Mouse (Mus musculus) NIH3T3 (cell line): ENCODE results near the gene Exoc6b.

Experiments used
- DNase-seq: peaks from one replicate; pipeline ENCODE4 v3.0.0-alpha.2; 2012; ENCODE audit warnings: low read depth

Exoc6b gene

DNA sequence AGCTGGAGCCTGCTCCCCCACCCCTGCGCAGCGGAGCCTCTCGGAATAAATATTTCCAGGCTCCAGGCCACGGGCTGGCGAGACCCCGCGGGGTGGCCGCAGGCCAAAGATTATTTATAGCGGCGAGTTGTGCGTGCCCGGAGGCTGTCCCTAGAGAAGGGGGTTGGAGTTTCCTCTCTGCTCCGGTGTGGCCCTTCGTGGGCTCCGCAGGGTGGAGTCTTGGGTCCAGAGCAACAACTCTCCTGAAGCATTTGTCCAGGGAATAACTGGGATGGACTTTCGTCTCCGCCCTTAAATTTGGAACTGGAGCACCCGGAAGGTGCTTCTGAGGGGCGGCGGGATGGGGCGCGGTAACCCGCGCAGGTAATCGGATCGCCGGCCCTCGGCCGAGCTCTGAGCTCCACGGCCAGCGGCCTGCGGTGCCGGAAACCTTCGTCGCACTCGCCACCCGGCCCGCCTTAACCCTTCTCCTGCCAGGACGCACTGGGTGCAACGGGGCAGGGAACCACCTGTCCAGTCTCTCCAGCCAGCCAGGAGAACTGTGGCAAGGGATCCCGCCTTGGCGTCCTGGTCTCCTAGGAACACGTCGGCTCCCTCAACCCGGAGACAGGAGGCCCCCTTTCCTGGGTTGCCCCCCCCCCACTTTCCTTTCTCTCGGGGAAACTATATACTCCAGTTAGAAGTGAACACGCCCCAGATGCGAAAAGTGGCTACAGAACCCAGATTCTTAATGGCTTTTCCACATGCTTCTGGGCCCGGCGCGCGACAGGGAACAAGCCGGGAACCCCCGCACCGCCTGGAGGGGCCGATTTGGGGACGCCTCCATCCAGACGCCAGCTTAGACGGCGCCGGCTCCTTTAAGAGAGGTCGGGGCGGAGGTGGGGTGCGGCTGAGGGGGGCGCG is 484.3 kb downstream of the Exoc6b start:
- DNase-seq: no peak

DNA sequence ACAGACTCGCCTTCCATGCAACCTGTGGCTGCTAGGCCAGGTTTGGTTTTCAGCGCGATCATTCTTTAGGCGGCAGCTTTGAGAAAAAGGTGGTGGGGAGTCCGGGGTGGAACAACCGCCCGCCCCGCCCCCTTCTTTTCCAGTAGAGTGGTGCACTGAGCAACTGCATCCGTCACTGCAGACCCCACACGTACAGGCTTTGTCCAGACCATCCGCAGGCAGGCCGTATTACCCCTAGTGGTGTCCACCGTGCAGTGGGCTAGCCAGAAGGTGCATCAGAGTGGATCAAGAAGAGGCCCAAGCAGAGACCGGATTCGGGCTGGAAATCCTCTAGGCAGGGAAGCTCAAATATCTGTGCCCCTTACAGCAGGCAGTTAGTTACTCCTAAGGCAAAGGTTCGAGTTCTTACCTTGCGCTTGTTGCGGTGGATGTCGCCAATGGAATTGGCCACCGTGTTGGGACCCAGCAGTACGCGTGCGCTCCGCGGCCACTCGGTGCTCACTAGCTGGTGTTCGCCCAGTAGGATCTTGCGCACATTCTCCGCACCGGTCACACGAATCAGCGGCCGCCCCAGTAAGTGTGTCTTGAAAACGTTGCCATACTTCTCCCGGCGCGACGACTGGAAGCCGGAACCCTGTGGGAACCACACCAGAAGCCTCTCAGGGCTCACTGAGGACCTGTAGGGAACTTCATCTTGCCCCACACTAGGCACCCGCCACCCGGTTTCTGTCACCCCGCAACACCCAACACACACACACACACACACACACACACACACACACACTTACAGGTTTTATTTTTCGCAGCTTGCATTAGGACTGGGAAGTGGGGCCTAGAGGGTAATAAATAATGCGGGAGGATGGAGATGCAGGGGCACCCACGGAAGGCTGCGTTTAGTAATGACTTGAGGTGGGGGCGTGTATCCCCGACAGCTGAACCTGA is 485.2 kb downstream of the Exoc6b start:
- DNase-seq: no peak

DNA sequence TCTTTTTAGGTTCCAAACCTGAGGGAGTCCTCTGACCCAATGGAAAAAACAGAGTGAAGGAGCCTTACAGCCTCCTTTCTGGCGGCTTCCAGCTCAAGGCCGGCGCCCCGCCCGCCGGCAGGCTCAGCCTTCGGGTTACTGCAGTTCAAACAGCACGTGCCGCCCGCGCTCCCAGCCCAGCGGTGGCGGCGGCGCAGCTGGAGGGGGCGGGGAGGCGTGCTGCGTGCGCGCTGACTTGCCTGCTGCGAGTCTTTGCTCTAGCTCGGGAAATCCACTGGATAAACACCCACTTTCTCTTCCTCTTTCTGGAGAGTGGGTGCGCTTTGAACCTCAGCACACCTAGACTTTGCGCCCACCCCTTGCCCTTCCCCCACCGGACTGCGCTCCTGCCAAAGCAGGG is 485.9 kb downstream of the Exoc6b start:
- no peak for DNase-seq

DNA sequence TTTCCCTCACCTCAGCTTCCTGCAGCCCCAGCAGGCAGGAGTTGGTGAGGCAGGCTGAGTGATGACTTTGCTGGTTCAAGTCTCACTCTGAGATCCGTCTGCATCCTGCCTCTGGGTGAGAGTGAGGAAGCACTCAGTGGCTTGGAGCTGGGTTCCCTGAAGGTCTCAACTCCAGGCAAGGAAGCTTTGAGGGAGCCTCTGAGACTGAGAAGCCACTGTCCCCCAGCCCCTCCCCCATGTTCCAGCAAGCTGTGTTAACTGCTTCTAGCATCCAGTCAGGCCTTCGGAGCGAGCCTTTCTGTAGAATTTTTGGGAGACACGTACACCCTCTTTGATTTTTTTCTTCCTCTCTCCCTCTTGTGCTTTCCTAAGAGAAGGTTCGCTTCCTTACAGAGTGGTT is 486.5 kb downstream of the Exoc6b start:
- DNase-seq: no peak

DNA sequence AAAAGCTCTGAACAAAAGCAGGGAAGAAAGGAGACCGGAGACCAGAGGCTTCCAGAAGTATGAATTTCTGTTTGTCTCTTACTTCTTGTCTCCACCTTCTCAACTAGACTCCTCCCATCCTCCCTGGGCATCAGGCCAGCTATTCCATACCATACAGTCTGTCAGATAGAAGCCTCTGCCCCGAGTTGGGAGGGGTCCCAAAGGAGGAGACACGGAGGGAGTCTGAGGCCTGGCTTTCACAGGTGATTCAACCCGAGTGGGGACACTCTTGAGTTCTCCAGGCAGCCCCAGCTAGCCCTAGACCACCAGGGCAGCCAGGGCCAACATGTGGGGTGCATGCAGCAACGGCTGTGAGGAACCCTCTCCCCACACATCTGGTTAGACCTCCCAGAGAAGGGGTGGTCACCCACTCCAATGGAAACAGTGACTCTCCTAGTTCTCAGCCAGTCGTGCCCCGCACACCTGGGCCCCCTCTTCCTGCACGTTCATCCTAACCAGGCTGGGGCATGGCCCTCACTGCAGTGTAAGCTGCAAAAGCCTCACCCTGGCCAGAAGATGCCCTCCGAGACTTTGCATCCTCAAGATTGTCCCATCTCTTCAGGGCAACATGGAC is 487.4 kb downstream of the Exoc6b start:
- peak; percentile 66 for DNase-seq

DNA sequence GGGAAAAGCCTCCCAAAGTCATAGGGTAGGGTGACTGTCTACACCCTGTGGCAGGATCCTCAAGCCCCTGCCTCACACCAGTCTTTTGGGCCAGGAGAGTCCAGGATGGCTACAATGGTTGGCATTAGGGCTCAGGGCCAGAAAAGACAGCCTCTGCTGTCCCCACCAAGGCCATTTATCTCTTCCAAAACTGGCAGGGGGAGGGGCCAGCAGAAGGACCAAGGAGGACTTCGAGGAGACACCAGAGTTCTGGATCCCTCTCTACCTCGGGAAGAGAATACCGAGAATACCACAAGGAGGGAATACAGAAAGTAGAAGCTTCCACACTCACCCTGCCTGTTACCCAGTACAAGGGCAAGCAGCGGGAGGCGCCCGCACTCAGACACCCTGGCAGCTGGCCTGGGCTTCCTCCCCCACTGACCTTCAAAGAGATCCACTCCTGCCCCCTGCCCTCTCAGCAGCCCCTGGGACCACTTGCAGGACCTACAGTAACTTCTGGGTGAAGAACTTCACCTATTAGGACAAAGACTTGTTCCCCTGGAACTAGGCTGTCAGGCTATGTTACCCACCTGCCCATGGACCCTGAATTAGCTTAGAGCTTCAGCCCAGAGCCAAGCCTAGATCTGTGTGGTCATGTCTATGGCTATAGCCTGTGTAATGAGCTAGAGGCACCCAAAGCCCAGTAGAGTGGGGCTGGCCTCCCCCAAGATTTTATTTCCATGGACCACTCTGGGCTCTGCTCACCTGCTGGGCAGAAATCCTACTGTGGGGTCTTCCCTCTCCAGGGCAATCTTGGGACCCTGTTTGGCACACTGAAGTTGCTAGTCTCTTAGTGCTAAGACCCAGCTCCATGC is 488.1 kb downstream of the Exoc6b start:
- no peak for DNase-seq

DNA sequence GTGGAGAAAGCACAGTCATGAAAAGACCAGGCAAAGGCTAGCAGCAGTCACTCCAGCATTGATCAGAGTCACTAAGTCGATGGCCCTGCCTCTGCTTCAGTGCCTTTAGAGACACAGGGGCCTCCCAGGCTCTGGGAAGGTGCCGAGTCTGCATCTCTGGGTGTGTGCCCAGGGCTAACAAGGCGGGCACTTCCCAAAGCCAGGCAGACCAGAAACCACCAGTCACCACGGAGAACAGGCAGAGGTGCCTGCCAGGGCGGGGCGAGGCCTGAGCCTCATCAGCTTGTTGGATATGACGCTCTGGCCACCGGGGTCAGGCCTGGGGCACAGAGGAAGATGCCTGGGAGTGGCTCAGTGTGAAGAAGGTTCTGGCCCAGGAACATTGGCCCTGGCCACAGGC is 489.8 kb downstream of the Exoc6b start:
- DNase-seq: no peak

DNA sequence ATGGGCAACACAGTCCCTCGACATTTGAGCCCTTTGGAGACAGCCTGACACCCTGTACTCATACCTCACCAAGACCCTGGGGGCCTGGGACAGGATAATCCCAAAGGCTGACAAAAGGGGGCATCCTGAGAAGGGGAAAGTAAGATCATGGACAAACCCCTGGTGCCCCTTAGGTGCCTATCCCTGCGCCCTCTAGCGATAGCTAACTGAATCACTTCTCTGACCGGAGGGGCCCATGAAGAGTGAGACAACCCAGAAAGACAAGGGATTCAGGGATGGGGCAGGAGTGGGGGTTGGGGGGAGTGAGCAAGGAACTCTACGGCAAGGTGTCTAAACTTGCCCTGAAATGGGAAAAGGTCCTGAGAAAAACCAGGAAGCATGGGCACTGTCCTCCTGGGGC is 490.4 kb downstream of the Exoc6b start:
- no peak for DNase-seq

DNA sequence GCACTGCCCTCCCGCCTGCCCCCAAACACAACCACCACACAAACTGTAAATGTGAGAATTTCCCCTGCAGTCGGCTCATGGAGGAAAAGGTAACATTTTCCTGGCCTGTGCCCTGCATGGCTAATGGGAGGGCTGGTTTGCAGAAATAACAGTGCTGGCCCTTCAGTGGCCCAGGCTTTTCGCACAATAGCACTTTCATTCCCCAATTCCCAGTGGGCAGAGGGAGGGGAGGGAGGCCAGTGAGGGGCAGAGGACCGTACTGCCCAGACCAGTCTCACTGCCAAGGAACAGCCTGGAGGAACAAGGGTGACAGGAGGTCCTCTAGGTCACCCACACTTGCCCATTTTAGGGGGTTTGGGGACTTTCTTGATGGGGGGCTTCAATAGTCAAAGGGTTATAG is 491.4 kb downstream of the Exoc6b start:
- no peak for DNase-seq

DNA sequence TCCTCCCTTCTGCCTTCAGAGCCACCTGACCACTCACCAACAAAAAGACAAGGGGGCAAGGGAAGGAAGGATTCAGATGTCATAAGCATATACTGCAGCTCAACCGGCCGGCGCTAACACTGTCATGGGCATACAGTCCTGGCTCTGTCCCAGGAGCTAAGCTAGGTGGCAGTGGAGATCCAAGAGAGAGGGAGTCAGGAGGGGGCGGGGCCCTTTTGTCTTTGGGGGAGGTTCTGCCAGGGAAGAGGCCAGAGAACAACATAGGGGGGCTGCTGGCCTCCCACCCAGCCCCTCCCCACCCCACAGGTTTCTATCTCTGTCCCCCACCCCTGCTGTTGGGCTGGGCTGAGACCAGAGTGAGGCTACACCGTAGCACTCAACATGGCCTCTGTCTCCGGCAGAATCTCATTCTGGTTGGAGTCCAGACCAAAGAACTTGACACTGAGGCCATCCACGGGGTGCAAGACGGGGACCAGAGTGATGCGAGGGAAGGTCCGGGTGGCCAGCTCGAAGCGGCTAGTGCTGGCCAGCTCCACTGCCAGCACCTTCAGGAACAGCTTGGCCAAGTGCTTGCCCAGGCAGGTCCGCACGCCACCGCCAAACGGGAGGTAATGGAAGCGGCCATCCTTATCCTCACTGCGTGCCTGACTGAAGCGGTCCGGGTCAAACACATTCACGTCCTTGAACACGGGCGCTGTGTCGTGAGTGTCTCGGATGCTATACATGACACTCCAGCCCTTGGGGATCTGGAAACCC is 495.2 kb downstream of the Exoc6b start:
- DNase-seq: no peak

DNA sequence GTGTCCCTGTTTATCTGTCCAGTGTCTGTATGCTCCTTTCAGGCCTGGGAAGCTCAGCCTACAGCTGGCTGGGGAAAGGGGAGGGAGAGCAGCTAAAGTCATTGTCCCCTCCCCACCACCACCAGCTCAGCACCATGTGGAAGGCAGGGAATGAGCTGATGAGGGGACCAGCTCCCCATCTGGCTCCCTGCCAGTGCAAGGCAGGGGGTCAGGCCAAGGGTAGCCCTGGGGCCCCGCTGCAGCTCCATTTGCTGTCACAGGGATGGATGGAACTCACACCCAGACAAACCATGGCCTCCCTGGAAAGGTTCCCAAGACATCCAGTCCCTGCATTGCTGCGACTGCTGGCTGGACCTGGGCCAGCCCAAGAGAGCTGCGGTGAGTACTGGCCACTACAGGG is 499.3 kb downstream of the Exoc6b start:
- no peak for DNase-seq

DNA sequence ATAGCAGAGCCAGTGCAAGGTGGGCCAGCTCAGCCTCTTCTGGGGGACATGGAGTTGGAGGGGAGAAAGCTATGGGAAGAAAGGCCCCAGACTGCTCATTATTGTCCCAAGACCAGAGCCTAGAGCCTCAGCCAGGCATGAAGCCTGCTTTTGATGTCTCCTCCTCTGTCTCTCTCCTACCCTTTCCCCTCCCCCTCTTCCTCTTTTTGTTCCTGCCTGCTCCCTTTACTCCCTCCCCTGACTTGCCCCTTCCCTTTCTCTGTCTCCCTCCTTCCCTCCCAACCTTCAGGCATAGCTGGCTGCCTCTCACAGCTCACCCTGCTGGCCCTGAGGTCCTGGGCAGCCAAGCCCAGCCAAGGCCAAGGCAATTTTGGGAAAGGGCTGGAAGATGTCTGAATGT is 499.7 kb downstream of the Exoc6b start:
- DNase-seq: no peak

DNA sequence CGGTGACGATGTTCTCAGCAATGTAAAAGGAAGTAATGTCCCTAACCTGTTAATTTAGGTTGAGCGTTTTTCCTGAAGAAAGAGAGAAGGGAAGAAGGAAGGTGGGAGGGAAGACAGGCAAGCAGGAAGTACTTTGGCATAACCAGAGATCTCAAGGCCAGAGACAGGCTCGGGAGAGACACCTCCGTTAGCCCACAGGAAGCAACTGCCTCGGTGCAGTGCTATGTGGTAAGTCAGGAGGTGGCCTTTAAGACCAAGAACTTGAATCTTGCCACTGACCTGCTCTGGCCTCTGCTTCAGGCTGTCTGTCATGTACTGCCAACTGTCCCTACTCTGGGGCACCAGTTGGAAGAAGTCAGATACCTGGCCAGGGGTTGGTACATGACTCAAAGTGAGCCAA is 500.4 kb downstream of the Exoc6b start:
- DNase-seq: no peak
